Mouse (Mus musculus) stomach, embryonic 16.5 days (tissue): ENCODE data around the gene Tbc1d22a. TPM values are rescaled to one million over a fixed set of nuclear protein-coding genes. Genes with fewer than 3 reads are reported as not detected.

Experiments
- ATAC-seq: fragments of 200-750 bp; cut with Nextera tagmentation; 2 replicates; pipeline ENCODE4 v1.8.0; 2017; ENCODE audit warnings: moderate number of reproducible peaks, moderate TSS enrichment; ENCODE audit not compliant: insufficient read depth, low FRiP score
- H3K27ac ChIP-seq: fragments of 300-500 bp; sonication (generic); 2 replicates; pipeline ENCODE4 v1.5.1; 2014; ENCODE audit warnings: low read length
- H3K27me3 ChIP-seq: fragments of 300-500 bp; sonication (generic); 2 replicates; pipeline ENCODE4 v1.6.1; 2014; ENCODE audit warnings: low read length, control low read depth, mixed read lengths; ENCODE audit not compliant: control insufficient read depth, insufficient read depth
- H3K36me3 ChIP-seq: fragments of 300-500 bp; sonication (generic); 2 replicates; pipeline ENCODE4 v1.6.1; 2014; ENCODE audit warnings: low read length; ENCODE audit not compliant: control insufficient read depth, insufficient read depth
- H3K4me1 ChIP-seq: fragments of 300-500 bp; sonication (generic); 2 replicates; pipeline ENCODE4 v1.6.1; 2014; ENCODE audit warnings: low read length, control low read depth, mixed read lengths; ENCODE audit not compliant: control insufficient read depth, insufficient read depth
- H3K4me2 ChIP-seq: fragments of 300-500 bp; sonication (generic); 2 replicates; pipeline ENCODE4 v1.6.1; 2014; ENCODE audit warnings: low read depth, low read length, mixed read lengths
- H3K4me3 ChIP-seq: fragments of 300-500 bp; sonication (generic); replicated peaks from 2 replicates; pipeline ENCODE4 v1.5.1; 2014; ENCODE audit warnings: mild to moderate bottlenecking, low read length
- H3K9ac ChIP-seq: fragments of 300-500 bp; sonication (generic); 2 replicates; pipeline ENCODE4 v1.6.1; 2014; ENCODE audit warnings: low read length
- H3K9me3 ChIP-seq: fragments of 300-500 bp; sonication (generic); replicated peaks from 2 replicates; pipeline ENCODE4 v1.6.1; 2016; ENCODE audit warnings: low read length, control low read depth; ENCODE audit not compliant: control insufficient read depth
- WGBS: fragments of 180-500 bp; shearing (Covaris S2); extraction: QIAGEN DNeasy Blood & Tissue Kit; methylation state at CpG from one replicate; pipeline ENCODE4 v1.1.7; 2014; 5-methylcytosine and 5-hydroxymethylcytosine counted together
- polyA plus RNA-seq: library from polyadenylated mRNA; unstranded; fragments of >200 nt; fragmentation: Nextera tagmentation; extraction: Ambion mirVana; gene quantifications from 2 replicates; pipeline ENCODE4 v1.2.1, GENCODE M21; 2015

Gene Tbc1d22a
- polyA plus RNA-seq, 1 experiment from 2014 or later, result 12.0 TPM

DNA sequence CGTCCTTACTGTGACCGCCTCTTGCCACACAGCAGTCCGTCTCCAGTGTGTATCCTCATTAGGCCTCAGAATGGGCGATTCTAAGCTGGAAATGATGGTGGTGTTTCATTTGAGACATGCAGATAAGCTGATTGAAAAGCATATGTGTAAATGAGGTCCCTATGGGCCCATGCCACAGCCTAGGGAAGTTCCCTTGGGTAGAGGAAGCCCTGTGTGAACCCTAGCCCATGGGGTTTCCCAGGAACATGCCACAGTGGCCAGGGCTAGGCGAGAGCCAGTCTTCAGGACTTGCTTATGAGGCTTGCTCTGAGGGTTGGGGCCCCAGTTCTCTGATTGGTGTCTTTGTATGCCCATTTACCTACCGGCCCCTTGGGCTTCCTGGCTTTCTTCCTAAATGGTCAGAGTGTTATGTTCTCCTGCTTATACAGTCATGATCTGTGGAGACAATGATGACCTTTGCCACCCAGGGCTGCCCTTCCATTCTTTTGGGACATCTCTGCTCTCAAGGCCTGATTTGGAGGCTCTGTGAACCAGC is 161.7 kb downstream of the Tbc1d22a start:
- no peaks in the 10 kb centered on the region for H3K4me1 ChIP-seq

DNA sequence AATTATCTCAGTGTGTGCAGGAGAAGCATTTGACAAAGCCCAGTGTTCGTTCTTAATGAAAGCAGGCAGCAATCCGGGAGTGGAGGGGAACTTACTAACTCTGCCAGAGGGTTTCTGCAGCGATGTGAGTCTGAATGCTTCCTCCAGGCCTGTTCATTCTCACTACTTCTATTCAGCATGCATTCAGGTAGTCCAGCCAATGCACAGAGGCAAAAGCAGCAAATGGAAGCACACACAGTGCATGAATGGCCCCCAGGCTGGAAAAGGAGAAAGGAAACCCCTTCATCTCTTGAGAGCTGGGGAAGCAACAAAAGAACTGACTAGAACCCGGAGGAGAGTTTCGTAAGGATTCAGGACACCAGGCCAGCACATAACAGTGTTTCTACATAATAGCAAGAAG is 169.0 kb downstream of the Tbc1d22a start:
- no peak overlapping the region for H3K9ac ChIP-seq
- H3K27ac ChIP-seq, result no peak overlapping the region
- H3K4me1 ChIP-seq, result no peaks in the 10 kb centered on the region
- H3K27me3 ChIP-seq, result no peaks in the 10 kb centered on the region
- H3K9me3 ChIP-seq, result no peaks in the 10 kb centered on the region
- H3K36me3 ChIP-seq, result no peaks in the 10 kb centered on the region
- no peak overlapping the region for H3K4me3 ChIP-seq
- whole genome bisulfite sequencing, result 76% methylated on average over 5 of the region's 5 CpGs
- ATAC-seq, result no peak
- H3K4me2 ChIP-seq, result no peak overlapping the region

More for the DNA sequence above, 161.7 kb downstream of the Tbc1d22a start:
- no peak for ATAC-seq
- Histone ChIP-seq H3K9ac (no peak overlapping the region), H3K4me3 (no peak overlapping the region), H3K9me3 (no peaks in the 10 kb centered on the region), H3K27ac (no peak overlapping the region), H3K27me3 (no peaks in the 10 kb centered on the region), H3K4me2 (no peak overlapping the region), H3K36me3 (no peaks in the 10 kb centered on the region)
- WGBS, result 85% methylated on average over 6 of the region's 6 CpGs

DNA sequence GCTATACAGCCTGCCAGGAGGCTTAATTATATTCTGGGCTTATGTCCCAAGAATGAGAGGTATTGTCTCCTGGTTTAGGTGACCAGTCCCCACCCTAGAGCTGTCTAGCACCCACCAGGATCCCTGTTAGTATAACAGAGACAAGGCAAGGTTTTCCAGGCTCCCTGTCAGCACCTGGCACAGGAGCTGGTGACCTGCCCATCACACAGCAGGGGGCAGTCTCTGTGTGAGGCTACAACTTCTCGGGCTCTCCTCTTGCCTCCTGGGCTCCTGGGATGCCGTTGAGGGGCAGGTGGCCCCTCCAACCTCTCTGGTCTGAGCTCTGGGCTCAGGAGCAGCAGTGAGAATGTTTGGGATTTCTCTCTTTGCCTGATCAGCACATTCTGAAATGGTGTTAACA is 171.2 kb downstream of the Tbc1d22a start:
- H3K4me1 ChIP-seq, result no peaks in the 10 kb centered on the region
- H3K36me3 ChIP-seq, result no peaks in the 10 kb centered on the region
- no peak overlapping the region for H3K27ac ChIP-seq
- H3K4me3 ChIP-seq, result no peak overlapping the region
- H3K9me3 ChIP-seq, result no peaks in the 10 kb centered on the region
- H3K9ac ChIP-seq, result no peak overlapping the region
- no peaks in the 10 kb centered on the region for H3K27me3 ChIP-seq
- WGBS, result 63% methylated on average over 2 of the region's 2 CpGs
- no peak for ATAC-seq
- H3K4me2 ChIP-seq, result no peak overlapping the region

DNA sequence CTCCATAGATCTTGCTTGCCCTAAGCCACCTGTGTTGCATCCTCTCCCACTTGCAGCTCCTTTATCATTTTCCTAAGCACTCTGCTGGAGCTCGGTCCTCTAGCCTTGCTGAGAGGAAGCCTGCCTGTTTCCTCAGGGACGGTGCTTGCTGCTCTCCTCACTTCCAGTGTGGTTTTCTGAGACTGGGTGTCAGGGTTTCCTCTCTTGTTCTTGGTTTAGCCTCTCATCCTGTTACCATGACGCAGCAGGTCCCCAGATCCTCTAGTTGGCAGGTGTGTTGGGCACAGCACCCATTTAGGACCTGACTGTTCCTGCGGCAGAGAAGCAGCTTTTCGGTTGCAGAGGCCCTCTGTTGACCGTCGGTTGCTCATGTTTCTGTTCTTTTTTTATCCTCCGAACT is 172.1 kb downstream of the Tbc1d22a start:
- H3K27me3 ChIP-seq, result no peaks in the 10 kb centered on the region
- ATAC-seq, result no peak
- H3K9me3 ChIP-seq, result no peaks in the 10 kb centered on the region
- no peaks in the 10 kb centered on the region for H3K4me1 ChIP-seq
- H3K36me3 ChIP-seq, result no peaks in the 10 kb centered on the region
- H3K9ac ChIP-seq, result no peak overlapping the region
- no peak overlapping the region for H3K4me3 ChIP-seq
- 65% methylated on average over 8 of the region's 8 CpGs for WGBS
- no peak overlapping the region for H3K4me2 ChIP-seq
- H3K27ac ChIP-seq, result no peak overlapping the region

DNA sequence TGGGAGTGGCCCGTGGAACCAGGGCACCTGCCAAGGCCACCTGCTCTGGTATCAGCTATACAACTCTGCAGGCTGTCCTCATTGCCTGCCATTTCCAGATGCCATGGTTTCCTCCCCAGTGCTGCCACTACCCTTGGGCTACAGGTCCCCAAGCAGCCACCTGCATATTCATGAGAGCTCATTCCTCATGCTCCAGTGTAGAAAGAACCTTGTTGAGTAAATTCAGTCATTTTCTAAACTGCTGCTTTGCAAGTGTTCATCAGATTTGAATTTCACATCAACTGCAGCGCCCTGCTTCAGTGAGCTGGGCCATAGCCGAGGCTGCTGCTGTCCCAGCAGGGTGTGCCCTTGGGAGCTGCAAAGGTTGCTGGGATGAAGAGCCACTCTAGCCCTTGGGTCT is 174.3 kb downstream of the Tbc1d22a start:
- Histone ChIP-seq H3K4me2 (no peak overlapping the region), H3K27ac (no peak overlapping the region), H3K36me3 (no peaks in the 10 kb centered on the region), H3K9ac (no peak overlapping the region), H3K4me3 (no peak overlapping the region), H3K27me3 (no peaks in the 10 kb centered on the region), H3K4me1 (no peaks in the 10 kb centered on the region), H3K9me3 (no peaks in the 10 kb centered on the region)
- WGBS, result 76% methylated on average over 3 of the region's 3 CpGs
- no peak for ATAC-seq

DNA sequence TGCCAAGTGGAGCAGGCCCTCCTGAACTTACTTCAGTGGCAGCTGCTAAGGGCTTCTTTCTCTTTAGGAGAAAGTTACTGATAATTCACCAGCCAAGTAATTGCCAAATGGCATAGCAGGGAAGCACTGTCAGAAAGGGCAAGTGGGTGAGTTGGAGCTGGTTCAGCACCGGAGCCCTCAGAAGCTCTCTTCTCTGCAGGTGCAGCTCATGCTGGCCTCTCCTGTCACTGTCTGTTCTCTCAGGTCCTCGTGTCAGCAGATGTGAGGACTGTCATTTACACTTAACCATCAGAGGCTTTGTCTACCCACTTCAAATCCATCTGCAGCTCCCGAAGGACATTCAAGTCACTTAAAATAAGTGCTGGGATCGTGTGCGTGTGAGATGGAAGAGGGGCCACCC is 190.6 kb downstream of the Tbc1d22a start:
- 77% methylated on average over 5 of the region's 5 CpGs for WGBS
- H3K9me3 ChIP-seq, result no peaks in the 10 kb centered on the region
- no peaks in the 10 kb centered on the region for H3K4me1 ChIP-seq
- H3K9ac ChIP-seq, result no peak overlapping the region
- H3K4me2 ChIP-seq, result no peak overlapping the region
- no peak overlapping the region for H3K27ac ChIP-seq
- H3K36me3 ChIP-seq, result no peaks in the 10 kb centered on the region
- H3K4me3 ChIP-seq, result no peak overlapping the region
- H3K27me3 ChIP-seq, result no peaks in the 10 kb centered on the region
- no peak for ATAC-seq

DNA sequence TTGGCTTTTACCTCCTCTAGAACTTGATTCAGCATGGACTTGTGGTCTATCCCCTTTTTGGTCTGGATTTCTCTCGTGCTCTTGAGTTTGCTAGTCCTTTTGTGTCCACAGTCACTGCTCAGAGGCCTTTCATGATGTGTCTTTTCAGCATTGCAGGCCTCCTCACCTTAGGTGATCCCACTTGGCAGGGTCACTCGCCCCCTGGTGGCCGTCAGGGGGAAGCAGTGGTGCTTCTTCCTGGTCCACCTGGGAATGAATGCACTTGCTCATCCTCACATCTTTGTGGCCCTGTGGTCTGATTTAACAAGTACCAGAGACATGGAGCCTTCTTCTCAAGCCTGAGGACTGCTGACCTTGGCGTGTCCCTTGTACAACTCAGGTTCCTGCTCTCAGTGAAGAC is 191.3 kb downstream of the Tbc1d22a start:
- H3K36me3 ChIP-seq, result no peaks in the 10 kb centered on the region
- H3K9me3 ChIP-seq, result no peaks in the 10 kb centered on the region
- H3K9ac ChIP-seq, result no peak overlapping the region
- no peak overlapping the region for H3K4me3 ChIP-seq
- H3K4me1 ChIP-seq, result no peaks in the 10 kb centered on the region
- WGBS, result 17% methylated on average over 4 of the region's 4 CpGs
- H3K4me2 ChIP-seq, result no peak overlapping the region
- H3K27me3 ChIP-seq, result no peaks in the 10 kb centered on the region
- no peak for ATAC-seq
- H3K27ac ChIP-seq, result no peak overlapping the region

DNA sequence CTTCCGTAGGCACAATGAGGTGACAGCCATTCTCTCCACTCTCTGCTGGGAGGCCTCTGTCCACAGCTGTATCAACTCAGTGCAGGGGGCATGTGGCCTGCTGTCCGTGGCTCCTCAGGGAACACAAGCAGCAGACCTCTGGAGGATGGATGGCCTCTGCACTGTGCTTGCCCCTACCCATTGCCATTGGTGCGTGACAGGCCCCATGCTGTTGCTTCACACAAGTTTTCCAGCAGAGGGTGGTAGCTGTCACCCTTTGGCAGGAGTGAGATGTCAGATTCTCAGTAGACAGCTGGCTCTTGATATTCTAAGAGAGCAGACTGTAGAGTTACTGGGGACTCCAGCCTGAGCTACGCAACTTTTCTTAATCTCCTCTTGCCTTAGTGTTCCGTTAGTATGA is 195.1 kb downstream of the Tbc1d22a start:
- ATAC-seq, result no peak
- Histone ChIP-seq H3K4me1 (no peaks in the 10 kb centered on the region), H3K27ac (no peak overlapping the region), H3K27me3 (no peaks in the 10 kb centered on the region), H3K9ac (no peak overlapping the region), H3K36me3 (no peaks in the 10 kb centered on the region), H3K4me3 (no peak overlapping the region), H3K4me2 (no peak overlapping the region), H3K9me3 (no peaks in the 10 kb centered on the region)
- 58% methylated on average over 5 of the region's 5 CpGs for WGBS

DNA sequence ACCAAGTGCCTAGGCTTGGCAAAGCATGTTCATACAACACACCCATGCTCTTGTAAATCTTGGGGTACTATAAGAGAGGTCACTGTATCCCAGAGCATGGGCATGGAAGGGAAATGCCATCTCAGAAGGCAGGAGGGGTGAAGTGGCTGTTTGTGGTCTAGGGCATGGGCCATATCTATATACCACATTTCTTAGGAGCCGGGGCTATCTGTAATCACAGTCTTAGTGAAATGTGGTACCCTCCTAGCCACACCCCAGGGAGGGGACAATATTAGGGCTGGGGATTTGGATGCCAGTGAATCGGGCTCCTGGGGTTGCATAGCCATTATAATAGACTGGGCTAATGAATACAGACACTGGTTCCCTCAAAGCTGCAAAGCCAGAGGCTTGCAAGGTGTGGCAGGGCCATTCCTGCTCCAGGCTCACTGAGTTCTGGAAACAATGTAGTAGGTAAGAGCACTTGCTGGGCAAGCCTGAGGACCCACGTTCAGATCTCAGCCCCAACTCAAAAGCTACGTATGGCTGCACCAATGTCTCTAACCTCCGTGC is 197.3 kb downstream of the Tbc1d22a start:
- H3K27ac ChIP-seq, result no peak overlapping the region
- no peak for ATAC-seq
- no peaks in the 10 kb centered on the region for H3K9me3 ChIP-seq
- H3K27me3 ChIP-seq, result no peaks in the 10 kb centered on the region
- no peak overlapping the region for H3K4me2 ChIP-seq
- no peaks in the 10 kb centered on the region for H3K4me1 ChIP-seq
- no peak overlapping the region for H3K9ac ChIP-seq
- no peak overlapping the region for H3K4me3 ChIP-seq
- no peaks in the 10 kb centered on the region for H3K36me3 ChIP-seq
- whole genome bisulfite sequencing, result 83% methylated on average over 5 of the region's 5 CpGs
